Mouse (Mus musculus) forebrain, postnatal 0 days (tissue): ENCODE measurements at regions not wholly inside any gene's neighbourhood (a gene's known extent, or its start where the extent isn't known, plus 50 kb on each side); places are given as distances from the start of the nearest gene placed in this dataset.
A peak's percentile ranks its signal among the peaks of the same experiment; 100 is the strongest.

Experiments used
- ATAC-seq: fragments of 200-750 bp; cut with Nextera tagmentation; 2 replicates; pipeline ENCODE4 v1.8.0; 2017; ENCODE audit warnings: mild to moderate bottlenecking, moderate library complexity
- DNase-seq: peaks from one replicate; pipeline ENCODE4 v3.0.0-alpha.2; 2015
- H3K27ac ChIP-seq: fragments of 300-500 bp; sonication (generic); 2 replicates; pipeline ENCODE4 v1.5.1; 2014; ENCODE audit warnings: low read depth, mild to moderate bottlenecking, antibody characterized with exemption, low read length, moderate library complexity, mixed read lengths
- H3K27me3 ChIP-seq: fragments of 300-500 bp; sonication (generic); 2 replicates; pipeline ENCODE4 v1.6.1; 2014; ENCODE audit warnings: mild to moderate bottlenecking, low read length, mixed read lengths; ENCODE audit not compliant: insufficient read depth
- H3K36me3 ChIP-seq: fragments of 300-500 bp; sonication (generic); 2 replicates; pipeline ENCODE4 v1.6.1; 2014; ENCODE audit warnings: mild to moderate bottlenecking, moderate library complexity; ENCODE audit not compliant: insufficient read depth
- H3K4me1 ChIP-seq: fragments of 300-500 bp; sonication (generic); 2 replicates; pipeline ENCODE4 v1.6.1; 2014; ENCODE audit warnings: antibody characterized with exemption; ENCODE audit not compliant: insufficient read depth
- H3K4me2 ChIP-seq: fragments of 300-500 bp; sonication (generic); 2 replicates; pipeline ENCODE4 v1.6.1; 2014; ENCODE audit warnings: low read depth, mild to moderate bottlenecking, moderate library complexity
- H3K4me3 ChIP-seq: fragments of 300-500 bp; sonication (generic); 2 replicates; pipeline ENCODE4 v1.5.1; 2014; ENCODE audit warnings: low read depth, low read length, mixed read lengths
- H3K9ac ChIP-seq: fragments of 300-500 bp; sonication (generic); 2 replicates; pipeline ENCODE4 v1.6.1; 2014; ENCODE audit warnings: mild to moderate bottlenecking
- H3K9me3 ChIP-seq: fragments of 300-500 bp; sonication (generic); 2 replicates; pipeline ENCODE4 v1.6.1; 2016; ENCODE audit warnings: low read length
- CTCF ChIP-seq: sonication (generic); IDR thresholded peaks from 2 replicates; pipeline ENCODE4 v1.5.1; 2016; ENCODE audit warnings: antibody characterized with exemption, control low read depth, low read depth
- WGBS: fragments of 180-500 bp; shearing (Covaris S2); extraction: QIAGEN DNeasy Blood & Tissue Kit; methylation state at CpG from one replicate; pipeline ENCODE4 v1.1.7; 2014; 5-methylcytosine and 5-hydroxymethylcytosine counted together

- ATAC-seq (no peak), DNase-seq (no peak)
- Histone ChIP-seq H3K4me3 (no peak overlapping the region), H3K36me3 (no peaks in the 10 kb centered on the region), H3K4me2 (no peak overlapping the region), H3K9me3 (no peaks in the 10 kb centered on the region), H3K27me3 (no peaks in the 10 kb centered on the region), H3K9ac (no peak overlapping the region), H3K4me1 (no peaks in the 10 kb centered on the region), H3K27ac (no peak overlapping the region)
- WGBS = 66% methylated on average over 4 of the region's 4 CpGs
- no peak for TF ChIP-seq CTCF
Measured at GRCm38 (mm10) chr7:67454458-67454857, 81.8 kb upstream of the Mef2a start.

- no peak overlapping the region for H3K9ac ChIP-seq
- H3K9me3 ChIP-seq = no peaks in the 10 kb centered on the region
- no peaks in the 10 kb centered on the region for H3K36me3 ChIP-seq
- WGBS = 80% methylated on average over 6 of the region's 6 CpGs
- DNase-seq (no peak), ATAC-seq (no peak)
- TF ChIP-seq CTCF = no peak
- no peak overlapping the region for H3K4me2 ChIP-seq
- no peaks in the 10 kb centered on the region for H3K27me3 ChIP-seq
- H3K4me3 ChIP-seq = no peak overlapping the region
- 0 out of 2 replicates have a peak, but pooled peaks cover under 1% of the 10 kb centered on the region for H3K4me1 ChIP-seq
- H3K27ac ChIP-seq = no peak overlapping the region
Measured at GRCm38 (mm10) chr7:67451157-67451793, 78.6 kb upstream of the Mef2a start.

GRCm38 (mm10) chr7:67446606-67447005 is 73.9 kb upstream of the Mef2a start:
- Histone ChIP-seq H3K4me3 (no peak overlapping the region), H3K4me1 (peaks cover 26% of the 10 kb centered on the region), H3K9me3 (no peaks in the 10 kb centered on the region), H3K36me3 (no peaks in the 10 kb centered on the region), H3K9ac (no peak overlapping the region), H3K27me3 (no peaks in the 10 kb centered on the region), H3K4me2 (no peak overlapping the region), H3K27ac (no peak overlapping the region)
- no peak for ATAC-seq
- no peak for DNase-seq
- no peak for TF ChIP-seq CTCF
- WGBS = 64% methylated on average over 9 of the region's 9 CpGs

- TF ChIP-seq CTCF = no peak
- H3K27me3 ChIP-seq = no peaks in the 10 kb centered on the region
- no peak overlapping the region for H3K27ac ChIP-seq
- ATAC-seq (peak; percentile 18; the same call in 1 of the 2 replicates), DNase-seq (peak; percentile 47)
- no peaks in the 10 kb centered on the region for H3K36me3 ChIP-seq
- 15% methylated on average over 12 of the region's 12 CpGs for WGBS
- no peak overlapping the region for H3K4me2 ChIP-seq
- no peak overlapping the region for H3K4me3 ChIP-seq
- H3K9ac ChIP-seq = peak overlapping the region; percentile 18; the same call in 1 of the 2 replicates
- H3K4me1 ChIP-seq = peaks cover 26% of the 10 kb centered on the region
- H3K9me3 ChIP-seq = no peaks in the 10 kb centered on the region
Measured at GRCm38 (mm10) chr7:67445203-67446041, 72.8 kb upstream of the Mef2a start.

GRCm38 (mm10) chr7:67444523-67444942 is 71.9 kb upstream of the Mef2a start:
- TF ChIP-seq CTCF = no peak
- Histone ChIP-seq H3K27ac (no peak overlapping the region), H3K4me1 (peaks cover 26% of the 10 kb centered on the region), H3K9ac (no peak overlapping the region), H3K4me2 (no peak overlapping the region), H3K27me3 (no peaks in the 10 kb centered on the region), H3K9me3 (no peaks in the 10 kb centered on the region), H3K36me3 (no peaks in the 10 kb centered on the region), H3K4me3 (no peak overlapping the region)
- DNase-seq = peak; percentile 14
- ATAC-seq = 0 out of 2 replicates have a peak, but pooled peaks have one; percentile 9
- 46% methylated on average over 3 of the region's 3 CpGs for WGBS

- no peaks in the 10 kb centered on the region for H3K36me3 ChIP-seq
- no peak overlapping the region for H3K4me3 ChIP-seq
- no peaks in the 10 kb centered on the region for H3K9me3 ChIP-seq
- DNase-seq (no peak), ATAC-seq (no peak)
- H3K4me2 ChIP-seq = peak overlapping the region; percentile 29
- peaks cover 26% of the 10 kb centered on the region for H3K4me1 ChIP-seq
- H3K27ac ChIP-seq = peak overlapping the region; percentile 84
- WGBS = 59% methylated on average over 3 of the region's 3 CpGs
- TF ChIP-seq CTCF = no peak
- H3K9ac ChIP-seq = no peak overlapping the region
- H3K27me3 ChIP-seq = no peaks in the 10 kb centered on the region
Measured at GRCm38 (mm10) chr7:67443666-67444065, 71.0 kb upstream of the Mef2a start.

- peak; percentile 44 for TF ChIP-seq CTCF
- H3K27me3 ChIP-seq = no peaks in the 10 kb centered on the region
- H3K9ac ChIP-seq = peak overlapping the region; percentile 47
- WGBS = 22% methylated on average over 12 of the region's 12 CpGs
- no peaks in the 10 kb centered on the region for H3K9me3 ChIP-seq
- no peak overlapping the region for H3K4me3 ChIP-seq
- DNase-seq = peak; percentile 78
- peak overlapping the region; percentile 84 for H3K27ac ChIP-seq
- H3K4me1 ChIP-seq = peaks cover 26% of the 10 kb centered on the region
- H3K4me2 ChIP-seq = peak overlapping the region; percentile 29
- ATAC-seq = peak; percentile 85
- H3K36me3 ChIP-seq = no peaks in the 10 kb centered on the region
Measured at GRCm38 (mm10) chr7:67443001-67443555, 70.4 kb upstream of the Mef2a start.
